Mouse (Mus musculus): ENCODE measurements around the gene Ism1.

The Ism1 gene

GRCm38 (mm10) chr2:139757456-139757855, 79.5 kb downstream of the Ism1 start:
- no peak for TF ChIP-seq GATA4 (IDR thresholded peaks at IDR 0.05; ENCODE audit: insufficient replicate concordance, low read length)

DNA sequence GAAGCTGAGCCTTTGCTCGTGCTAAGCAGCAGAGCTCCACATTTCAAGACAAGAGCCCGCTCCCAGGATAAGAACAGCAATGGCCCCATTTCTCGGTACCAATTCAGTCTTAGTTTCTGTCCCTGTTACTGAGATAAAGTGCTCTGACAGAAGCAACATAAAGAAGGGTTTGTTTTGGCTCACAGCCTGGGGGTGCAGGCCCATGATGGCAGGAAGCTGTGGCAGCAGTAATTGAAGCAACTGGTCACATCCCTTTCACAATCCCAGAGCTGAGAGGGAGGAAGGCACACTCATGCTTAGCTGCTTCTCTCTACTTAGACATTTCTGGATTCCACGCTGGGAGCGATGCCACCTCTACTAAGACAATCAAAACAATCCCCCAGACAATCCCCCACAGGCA, 86.4 kb downstream of the Ism1 start:
- TF ChIP-seq GATA4 (IDR thresholded peaks at IDR 0.05; ENCODE audit: insufficient replicate concordance, low read length) = no peak

- no peak for TF ChIP-seq GATA4 (IDR thresholded peaks at IDR 0.05; ENCODE audit: insufficient replicate concordance, low read length)
These were observed 97.1 kb downstream of the Ism1 start for GRCm38 (mm10) chr2:139774949-139775570.

GRCm38 (mm10) chr2:139776644-139777043, 98.7 kb downstream of the Ism1 start:
- no peak for TF ChIP-seq GATA4 (IDR thresholded peaks at IDR 0.05; ENCODE audit: insufficient replicate concordance, low read length)

GRCm38 (mm10) chr2:139778283-139778682, 100.3 kb downstream of the Ism1 start:
- no peak for TF ChIP-seq GATA4 (IDR thresholded peaks at IDR 0.05; ENCODE audit: insufficient replicate concordance, low read length)

GRCm38 (mm10) chr2:139783318-139783850, 105.4 kb downstream of the Ism1 start:
- no peak for TF ChIP-seq GATA4 (IDR thresholded peaks at IDR 0.05; ENCODE audit: insufficient replicate concordance, low read length)

GRCm38 (mm10) chr2:139784465-139784864, 106.5 kb downstream of the Ism1 start:
- TF ChIP-seq GATA4 (IDR thresholded peaks at IDR 0.05; ENCODE audit: insufficient replicate concordance, low read length) = no peak

GRCm38 (mm10) chr2:139784946-139785345, 107.0 kb downstream of the Ism1 start:
- no peak for TF ChIP-seq GATA4 (IDR thresholded peaks at IDR 0.05; ENCODE audit: insufficient replicate concordance, low read length)

DNA sequence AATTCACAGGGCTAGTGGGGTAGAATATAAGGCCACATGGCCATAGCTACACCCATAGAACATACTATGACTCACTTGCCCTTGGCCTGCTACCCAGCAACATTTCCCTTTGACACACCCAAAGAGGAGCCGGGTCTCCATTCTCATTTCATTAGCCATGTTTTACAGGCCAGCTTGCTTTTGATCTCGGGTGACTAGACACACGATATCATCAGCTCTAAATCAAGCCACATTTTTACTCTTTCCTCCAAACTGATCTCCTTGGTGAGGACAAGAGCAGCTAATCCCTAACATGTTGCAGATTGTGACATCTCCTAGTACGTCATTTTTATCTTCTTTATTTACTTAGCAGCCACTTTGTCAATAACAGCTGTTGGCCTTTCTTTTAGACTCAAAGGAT, 110.7 kb downstream of the Ism1 start:
- no peak for TF ChIP-seq GATA4 (IDR thresholded peaks at IDR 0.05; ENCODE audit: insufficient replicate concordance, low read length)

- TF ChIP-seq GATA4 (IDR thresholded peaks at IDR 0.05; ENCODE audit: insufficient replicate concordance, low read length) = no peak
These were observed 114.6 kb downstream of the Ism1 start for GRCm38 (mm10) chr2:139792345-139793120.

DNA sequence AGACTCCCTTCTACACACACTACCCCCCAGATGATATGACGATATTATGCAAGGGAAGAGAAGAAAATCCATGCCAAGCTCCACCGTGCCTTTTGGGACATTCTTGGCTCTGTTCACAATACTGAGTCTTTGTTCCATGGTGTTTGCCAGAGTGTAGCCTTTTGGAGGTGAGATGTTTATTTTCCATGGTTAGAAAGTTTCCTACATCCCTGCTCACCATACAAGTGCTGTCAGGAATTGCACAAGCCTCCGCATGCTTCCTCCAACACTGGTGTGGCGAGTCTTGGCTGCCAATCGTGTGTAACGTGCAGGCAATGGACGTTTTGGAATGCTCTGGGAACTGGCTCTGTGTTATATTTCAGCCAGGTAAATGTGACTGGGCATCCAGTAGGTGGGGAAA, 126.1 kb downstream of the Ism1 start:
- no peak for TF ChIP-seq GATA4 (IDR thresholded peaks at IDR 0.05; ENCODE audit: insufficient replicate concordance, low read length)

DNA sequence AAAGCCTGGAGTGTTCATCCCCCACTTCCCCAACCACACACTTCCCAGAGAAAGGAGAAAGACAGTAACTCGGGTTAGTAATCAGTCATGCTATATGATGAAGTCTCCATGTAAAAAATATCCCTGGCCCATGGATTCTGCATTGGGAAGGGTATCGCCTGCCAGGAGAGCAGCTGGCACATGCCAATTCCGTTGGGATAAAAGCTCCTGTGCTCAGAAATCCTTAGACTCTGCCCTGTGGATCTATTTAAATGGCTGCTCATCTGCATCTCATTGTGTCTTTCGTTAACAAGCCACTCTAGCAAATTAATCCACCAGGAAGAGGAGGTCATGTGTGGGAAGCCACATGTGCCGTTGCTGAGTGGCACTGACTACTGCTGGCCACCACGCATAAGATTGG, 129.9 kb downstream of the Ism1 start:
- TF ChIP-seq GATA4 (IDR thresholded peaks at IDR 0.05; ENCODE audit: insufficient replicate concordance, low read length) = no peak
